Mouse (Mus musculus) kidney, embryonic 16.5 days (tissue): ENCODE data around the gene Kif1a. TPM values are rescaled to one million over a fixed set of nuclear protein-coding genes. Genes with fewer than 3 reads are reported as not detected.
A peak's percentile ranks its signal among the peaks of the same experiment; 100 is the strongest.
"Not testable (repeated sequence)": the region's sequence is repeated elsewhere in the genome, so short reads cannot be mapped to it uniquely, and the experiment has no call there.

Source experiments
- ATAC-seq: fragments of 200-750 bp; cut with Nextera tagmentation; 2 replicates; pipeline ENCODE4 v1.8.0; 2017; ENCODE audit warnings: moderate TSS enrichment; ENCODE audit not compliant: low FRiP score, low TSS enrichment
- H3K27ac ChIP-seq: fragments of 300-500 bp; sonication (generic); 2 replicates; pipeline ENCODE4 v1.5.1; 2014; ENCODE audit warnings: low read length
- H3K27me3 ChIP-seq: fragments of 300-500 bp; sonication (generic); 2 replicates; pipeline ENCODE4 v1.6.1; 2014; ENCODE audit warnings: low read length, control low read depth, mixed read lengths; ENCODE audit not compliant: insufficient read depth
- H3K36me3 ChIP-seq: fragments of 300-500 bp; sonication (generic); 2 replicates; pipeline ENCODE4 v1.6.1; 2014; ENCODE audit warnings: low read length, control low read depth, mixed read lengths; ENCODE audit not compliant: insufficient read depth
- H3K4me1 ChIP-seq: fragments of 300-500 bp; sonication (generic); 2 replicates; pipeline ENCODE4 v1.6.1; 2014; ENCODE audit warnings: low read length, control low read depth, mixed read lengths; ENCODE audit not compliant: insufficient read depth
- H3K4me2 ChIP-seq: fragments of 300-500 bp; sonication (generic); replicated peaks from 2 replicates; pipeline ENCODE4 v1.6.1; 2014; ENCODE audit warnings: low read depth, low read length
- H3K4me3 ChIP-seq: fragments of 300-500 bp; sonication (generic); 2 replicates; pipeline ENCODE4 v1.5.1; 2014; ENCODE audit warnings: mild to moderate bottlenecking, low read length
- H3K9ac ChIP-seq: fragments of 300-500 bp; sonication (generic); replicated peaks from 2 replicates; pipeline ENCODE4 v1.6.1; 2014; ENCODE audit warnings: low read length
- H3K9me3 ChIP-seq: fragments of 300-500 bp; sonication (generic); 2 replicates; pipeline ENCODE4 v1.6.1; 2016; ENCODE audit warnings: low read length, control low read depth
- WGBS: fragments of 180-500 bp; shearing (Covaris S2); extraction: QIAGEN DNeasy Blood & Tissue Kit; methylation state at CpG from one replicate; pipeline ENCODE4 v1.1.7; 2014; 5-methylcytosine and 5-hydroxymethylcytosine counted together
- polyA plus RNA-seq: library from polyadenylated mRNA; unstranded; fragments of >200 nt; fragmentation: Nextera tagmentation; extraction: Ambion mirVana; gene quantifications from 2 replicates; pipeline ENCODE4 v1.2.1, GENCODE M21; 2015

Kif1a gene
- polyA plus RNA-seq, 1 experiment from 2014 or later = 7.4 TPM

DNA sequence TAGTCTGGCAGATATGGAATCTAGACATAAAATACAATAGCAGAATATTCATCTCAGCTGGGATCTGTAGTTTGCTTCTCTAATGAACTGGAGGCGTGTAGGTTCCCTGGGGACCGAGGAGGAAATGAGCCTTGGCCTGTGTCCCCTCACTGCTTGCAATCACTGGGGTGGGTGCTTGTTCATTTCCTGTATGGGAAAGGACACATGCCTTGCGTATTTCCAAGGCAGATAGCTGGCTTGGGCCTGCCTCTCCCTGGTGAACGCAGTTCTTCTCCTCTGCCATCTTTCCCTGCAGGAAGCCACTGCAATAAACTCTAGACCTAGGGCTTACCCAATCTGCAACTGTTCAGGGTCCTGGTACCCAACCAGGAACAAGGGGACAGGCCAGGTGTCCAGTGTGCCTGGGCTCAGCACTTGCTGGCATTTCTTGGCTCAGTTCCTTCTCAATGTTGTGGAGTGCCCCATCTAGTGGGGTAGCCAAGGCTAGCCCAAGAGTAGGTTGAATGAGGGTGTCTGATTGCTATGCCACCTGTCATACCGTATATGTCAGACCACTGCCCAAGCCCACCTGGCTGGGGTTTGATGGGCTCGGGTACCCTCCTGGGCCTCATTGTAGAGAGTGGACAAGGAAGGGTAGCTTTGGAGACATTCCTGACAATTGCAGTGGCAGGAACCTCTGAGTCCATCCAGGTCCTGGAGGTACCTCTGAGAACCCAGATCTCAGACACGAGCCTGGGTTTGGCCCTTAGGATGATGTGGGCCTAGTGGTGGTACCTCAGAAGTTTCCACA is 120.5 kb downstream of the Kif1a start:
- Histone ChIP-seq H3K27me3 (no peaks in the 10 kb centered on the region), H3K9me3 (no peaks in the 10 kb centered on the region), H3K4me1 (peaks cover 6% of the 10 kb centered on the region; the same call in 1 of the 2 replicates), H3K9ac (no peak overlapping the region), H3K27ac (peak overlapping the region; percentile 35), H3K36me3 (no peaks in the 10 kb centered on the region), H3K4me3 (no peak overlapping the region), H3K4me2 (no peak overlapping the region)
- ATAC-seq = peak; percentile 33; the same call in 1 of the 2 replicates
- 65% methylated on average over 7 of the region's 7 CpGs for WGBS

DNA sequence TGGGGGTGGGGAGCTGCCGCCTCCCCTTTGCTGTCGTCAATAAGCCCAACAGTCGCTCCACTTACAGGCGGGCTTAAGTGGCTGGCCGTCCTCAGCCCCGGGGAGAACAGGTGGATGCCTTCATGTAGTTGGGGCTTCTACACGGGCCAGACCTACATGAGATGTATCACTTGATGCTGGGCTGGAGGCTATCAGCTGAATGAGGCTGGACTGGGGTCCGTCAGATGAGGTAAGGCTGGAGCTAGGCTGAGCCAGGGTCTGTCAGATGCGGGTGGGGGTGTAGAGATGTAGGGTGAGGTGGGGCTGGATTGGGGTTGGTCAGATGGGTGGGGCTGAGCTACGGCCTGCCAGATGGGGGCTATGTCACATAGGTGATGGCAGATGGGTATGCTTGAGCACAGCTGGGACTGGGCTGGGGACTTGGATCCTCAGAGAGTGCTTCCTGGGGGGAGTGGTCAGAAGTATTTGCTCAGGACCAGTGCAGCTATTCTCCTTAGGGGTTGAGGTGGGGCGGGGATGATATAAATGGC is 122.6 kb downstream of the Kif1a start:
- no peak overlapping the region for H3K4me2 ChIP-seq

GRCm38 (mm10) chr1:92978645-92979044 is 123.1 kb downstream of the Kif1a start:
- Histone ChIP-seq H3K4me3 (no peak overlapping the region), H3K36me3 (no peaks in the 10 kb centered on the region), H3K4me1 (peaks cover 6% of the 10 kb centered on the region; the same call in 1 of the 2 replicates), H3K9ac (no peak overlapping the region), H3K9me3 (no peaks in the 10 kb centered on the region), H3K27ac (no peak overlapping the region), H3K4me2 (no peak overlapping the region), H3K27me3 (no peaks in the 10 kb centered on the region)
- no peak for ATAC-seq
- WGBS = 47% methylated on average over 7 of the region's 7 CpGs

More for the DNA sequence above, 122.6 kb downstream of the Kif1a start:
- H3K4me1 ChIP-seq = peaks cover 6% of the 10 kb centered on the region; the same call in 1 of the 2 replicates
- no peaks in the 10 kb centered on the region for H3K9me3 ChIP-seq
- no peak overlapping the region for H3K27ac ChIP-seq
- no peaks in the 10 kb centered on the region for H3K36me3 ChIP-seq
- ATAC-seq = no peak
- H3K4me3 ChIP-seq = no peak overlapping the region
- no peak overlapping the region for H3K9ac ChIP-seq
- 23% methylated on average over 11 of the region's 11 CpGs for WGBS
- H3K27me3 ChIP-seq = no peaks in the 10 kb centered on the region

GRCm38 (mm10) chr1:92976141-92976566 is 125.6 kb downstream of the Kif1a start:
- Histone ChIP-seq H3K4me1 (peaks cover 6% of the 10 kb centered on the region; the same call in 1 of the 2 replicates), H3K27me3 (no peaks in the 10 kb centered on the region), H3K4me3 (no peak overlapping the region), H3K27ac (no peak overlapping the region), H3K9ac (no peak overlapping the region), H3K36me3 (no peaks in the 10 kb centered on the region), H3K4me2 (no peak overlapping the region), H3K9me3 (no peaks in the 10 kb centered on the region)
- ATAC-seq = no peak
- WGBS = 49% methylated on average over 6 of the region's 6 CpGs

DNA sequence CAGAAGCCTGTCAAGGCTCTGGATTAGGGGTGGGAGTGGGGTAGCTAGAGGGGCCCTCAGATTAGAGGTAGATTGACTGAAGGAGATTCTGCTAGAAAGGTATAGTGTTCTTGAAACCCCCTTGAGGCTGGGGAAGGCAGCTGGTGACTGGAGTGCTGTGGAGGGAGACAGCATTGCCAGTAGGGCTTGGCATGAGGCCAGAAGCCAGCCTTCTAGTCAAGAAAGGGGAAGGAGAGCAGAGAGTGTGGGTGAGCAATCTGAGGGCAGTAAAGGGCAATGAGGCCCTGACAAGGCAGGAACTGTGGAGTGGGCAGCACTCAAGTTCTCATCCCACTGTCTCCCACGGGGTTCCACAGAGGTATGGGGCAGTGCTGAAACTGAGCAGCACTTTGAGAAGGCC is 128.9 kb downstream of the Kif1a start:
- 0 out of 2 replicates have a peak, but pooled peaks have one; percentile 35 for ATAC-seq
- Histone ChIP-seq H3K4me1 (no peaks in the 10 kb centered on the region), H3K27ac (no peak overlapping the region), H3K36me3 (no peaks in the 10 kb centered on the region), H3K27me3 (no peaks in the 10 kb centered on the region), H3K9ac (no peak overlapping the region), H3K4me3 (no peak overlapping the region), H3K4me2 (no peak overlapping the region), H3K9me3 (no peaks in the 10 kb centered on the region)
- whole genome bisulfite sequencing = 67% methylated on average over 1 of the region's 1 CpGs

DNA sequence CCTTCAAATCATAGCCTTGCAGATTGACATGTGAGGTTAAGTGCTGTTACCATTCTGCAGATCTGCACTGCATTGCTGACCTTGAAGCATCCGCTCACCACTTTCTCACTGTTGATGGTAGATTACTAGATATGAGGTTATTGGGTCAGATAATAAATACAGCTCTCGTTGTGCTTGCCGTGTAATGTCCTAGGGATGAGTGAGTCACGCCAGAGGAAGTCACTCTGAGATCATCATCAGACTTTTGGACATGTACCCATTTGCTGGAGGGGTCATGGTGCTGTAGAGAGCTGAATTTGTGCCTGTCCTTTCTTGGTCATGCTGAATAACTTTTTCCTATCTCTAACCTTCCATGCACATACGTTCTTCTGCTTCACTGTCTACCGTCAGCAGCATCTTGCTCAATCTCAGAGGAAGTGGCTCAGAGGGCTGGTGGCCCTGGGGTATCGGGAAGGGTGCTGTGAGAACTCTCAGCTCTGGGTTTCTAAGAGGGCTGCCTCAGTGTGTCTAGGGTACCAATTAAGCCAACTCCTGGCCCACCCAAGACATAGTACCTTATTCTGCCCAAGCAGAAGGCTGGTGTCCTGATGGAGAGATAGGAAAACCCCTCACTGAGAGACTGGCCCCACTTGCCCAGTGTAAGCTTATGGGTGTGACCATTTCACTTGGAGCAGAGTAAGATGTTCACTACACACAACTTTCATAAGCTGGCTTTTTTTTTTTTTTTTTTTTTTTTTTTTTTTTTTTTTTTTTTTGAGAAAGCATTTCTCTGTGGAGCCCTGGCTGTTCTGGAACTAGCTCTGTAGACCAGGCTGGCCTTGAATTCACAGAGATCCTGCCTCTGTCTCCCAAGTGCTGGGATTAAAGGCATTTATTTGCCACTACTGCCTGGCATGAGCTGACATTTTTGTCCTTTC is 129.6 kb downstream of the Kif1a start:
- no peaks in the 10 kb centered on the region for H3K36me3 ChIP-seq
- no peak for ATAC-seq
- H3K9ac ChIP-seq = no peak overlapping the region
- H3K4me1 ChIP-seq = no peaks in the 10 kb centered on the region
- no peaks in the 10 kb centered on the region for H3K9me3 ChIP-seq
- no peak overlapping the region for H3K4me3 ChIP-seq
- no peak overlapping the region for H3K4me2 ChIP-seq
- no peak overlapping the region for H3K27ac ChIP-seq
- WGBS = 89% methylated on average over 7 of the region's 7 CpGs
- H3K27me3 ChIP-seq = no peaks in the 10 kb centered on the region

- not testable (repeated sequence) for H3K9me3 ChIP-seq, H3K27me3 ChIP-seq, H3K36me3 ChIP-seq, H3K4me1 ChIP-seq, H3K4me3 ChIP-seq, H3K9ac ChIP-seq, H3K27ac ChIP-seq, ATAC-seq, H3K4me2 ChIP-seq
- 89% methylated on average over 6 of the region's 6 CpGs for WGBS
Measured at GRCm38 (mm10) chr1:92970791-92971190, 131.0 kb downstream of the Kif1a start.

Other genes starting within 250 kb of the Kif1a start
- 0.52 and 0.63 TPM in 2 replicates for gene Ankmy1, start 199.0 kb downstream of the Kif1a start, polyA plus RNA-seq
- 12.3 and 13.9 TPM in 2 replicates for gene Dusp28, start 195.0 kb downstream of the Kif1a start, polyA plus RNA-seq
- gene Rnpepl1, start 191.2 kb downstream of the Kif1a start, polyA plus RNA-seq = 14.8 and 31.1 TPM in 2 replicates
- gene Capn10, start 167.6 kb downstream of the Kif1a start, polyA plus RNA-seq = 42.8 and 44.8 TPM in 2 replicates
- 0.50 and 0.62 TPM in 2 replicates for gene Gpr35, start 151.1 kb downstream of the Kif1a start, polyA plus RNA-seq
- gene Aqp12, start 95.6 kb downstream of the Kif1a start, polyA plus RNA-seq = not detected in 2 replicates
- 0.32 TPM in 1 of 2 replicates, not detected in the other for gene Agxt, start 33.3 kb upstream of the Kif1a start, polyA plus RNA-seq
- 2.2 and 2.3 TPM in 2 replicates for gene 2310007B03Rik, start 59.0 kb upstream of the Kif1a start, polyA plus RNA-seq
- gene Crocc2, start 66.8 kb upstream of the Kif1a start, polyA plus RNA-seq = 0.22 and 0.34 TPM in 2 replicates
- gene Sned1, start 133.9 kb upstream of the Kif1a start, polyA plus RNA-seq = 9.5 and 11.1 TPM in 2 replicates
- gene Mterf4, start 204.0 kb upstream of the Kif1a start, polyA plus RNA-seq = 34.3 and 34.8 TPM in 2 replicates
- 54.5 and 54.9 TPM in 2 replicates for gene Ppp1r7, start 240.9 kb upstream of the Kif1a start, polyA plus RNA-seq
- 16.1 and 16.6 TPM in 2 replicates for gene Pask, start 241.5 kb upstream of the Kif1a start, polyA plus RNA-seq